Mouse (Mus musculus) forebrain, postnatal 0 days (tissue): ENCODE measurements around the gene Pard6b. TPM values are rescaled to one million over a fixed set of nuclear protein-coding genes. Genes with fewer than 3 reads are reported as not detected.
"Not testable (repeated sequence)": the region's sequence is repeated elsewhere in the genome, so short reads cannot be mapped to it uniquely, and the experiment has no call there.

ENCODE experiments used
- ATAC-seq: fragments of 200-750 bp; cut with Nextera tagmentation; 2 replicates; pipeline ENCODE4 v1.8.0; 2017; ENCODE audit warnings: mild to moderate bottlenecking, moderate library complexity
- DNase-seq: peaks from one replicate; pipeline ENCODE4 v3.0.0-alpha.2; 2015
- H3K27ac ChIP-seq: fragments of 300-500 bp; sonication (generic); 2 replicates; pipeline ENCODE4 v1.5.1; 2014; ENCODE audit warnings: low read depth, mild to moderate bottlenecking, antibody characterized with exemption, low read length, moderate library complexity, mixed read lengths
- H3K27me3 ChIP-seq: fragments of 300-500 bp; sonication (generic); 2 replicates; pipeline ENCODE4 v1.6.1; 2014; ENCODE audit warnings: mild to moderate bottlenecking, low read length, mixed read lengths; ENCODE audit not compliant: insufficient read depth
- H3K36me3 ChIP-seq: fragments of 300-500 bp; sonication (generic); 2 replicates; pipeline ENCODE4 v1.6.1; 2014; ENCODE audit warnings: mild to moderate bottlenecking, moderate library complexity; ENCODE audit not compliant: insufficient read depth
- H3K4me1 ChIP-seq: fragments of 300-500 bp; sonication (generic); 2 replicates; pipeline ENCODE4 v1.6.1; 2014; ENCODE audit warnings: antibody characterized with exemption; ENCODE audit not compliant: insufficient read depth
- H3K4me2 ChIP-seq: fragments of 300-500 bp; sonication (generic); 2 replicates; pipeline ENCODE4 v1.6.1; 2014; ENCODE audit warnings: low read depth, mild to moderate bottlenecking, moderate library complexity
- H3K4me3 ChIP-seq: fragments of 300-500 bp; sonication (generic); 2 replicates; pipeline ENCODE4 v1.5.1; 2014; ENCODE audit warnings: low read depth, low read length, mixed read lengths
- H3K9ac ChIP-seq: fragments of 300-500 bp; sonication (generic); 2 replicates; pipeline ENCODE4 v1.6.1; 2014; ENCODE audit warnings: mild to moderate bottlenecking
- H3K9me3 ChIP-seq: fragments of 300-500 bp; sonication (generic); 2 replicates; pipeline ENCODE4 v1.6.1; 2016; ENCODE audit warnings: low read length
- CTCF ChIP-seq: sonication (generic); IDR thresholded peaks from 2 replicates; pipeline ENCODE4 v1.5.1; 2016; ENCODE audit warnings: antibody characterized with exemption, control low read depth, low read depth
- WGBS: fragments of 180-500 bp; shearing (Covaris S2); extraction: QIAGEN DNeasy Blood & Tissue Kit; methylation state at CpG from one replicate; pipeline ENCODE4 v1.1.7; 2014; 5-methylcytosine and 5-hydroxymethylcytosine counted together
- polyA plus RNA-seq: library from polyadenylated mRNA; unstranded; fragments of >200 nt; fragmentation: Nextera tagmentation; extraction: Ambion mirVana; gene quantifications from 2 replicates; pipeline ENCODE4 v1.2.1, GENCODE M21; 2015
- total RNA-seq: library from RNA; depleted of rRNA; stranded (reverse); fragments of >200 nt; gene quantifications from 2 replicates; pipeline ENCODE4 v1.2.3, GENCODE M21; 2014

The Pard6b gene
- total and polyA plus RNA-seq, 2 experiments from 2014 or later: 4.1 to 5.3 TPM

GRCm38 (mm10) chr2:168052156-168052555, 28.6 kb upstream of the Pard6b start:
- DNase-seq: no peak
- Histone ChIP-seq H3K9me3 (no peaks in the 10 kb centered on the region), H3K4me1 (peaks cover 6% of the 10 kb centered on the region; the same call in 1 of the 2 replicates), H3K27me3 (peaks cover 32% of the 10 kb centered on the region), H3K36me3 (no peaks in the 10 kb centered on the region), H3K4me3 (no peak overlapping the region), H3K4me2 (no peak overlapping the region), H3K27ac (no peak overlapping the region), H3K9ac (no peak overlapping the region)
- no peak for ATAC-seq
- TF ChIP-seq CTCF: no peak
- WGBS: 87% methylated on average over 1 of the region's 1 CpGs

DNA sequence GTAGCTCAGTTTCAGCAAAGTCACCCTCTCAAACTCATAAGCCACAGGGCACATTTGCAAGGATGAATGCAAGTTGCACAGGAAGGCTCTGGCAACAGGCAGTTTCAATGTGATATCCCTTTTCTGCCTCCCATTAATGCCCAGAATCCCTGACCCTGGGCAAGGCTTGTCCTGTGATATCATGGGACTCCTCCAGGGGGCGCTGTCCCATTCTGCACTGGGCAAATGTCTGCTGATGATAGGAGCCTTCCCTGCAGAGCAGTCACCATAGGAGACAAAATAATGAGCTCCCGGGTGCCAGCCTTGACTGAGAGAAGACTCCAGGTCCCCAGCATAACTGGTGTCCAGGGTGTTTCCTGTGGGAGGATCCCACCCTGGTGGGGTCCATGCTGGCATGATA, 28.1 kb upstream of the Pard6b start:
- no peak overlapping the region for H3K9ac ChIP-seq
- TF ChIP-seq CTCF: peak; percentile 62
- WGBS: 13% methylated on average over 2 of the region's 2 CpGs

GRCm38 (mm10) chr2:168054142-168054541, 26.7 kb upstream of the Pard6b start:
- H3K9ac ChIP-seq: no peak overlapping the region
- TF ChIP-seq CTCF: no peak
- DNase-seq: no peak
- no peak overlapping the region for H3K4me2 ChIP-seq
- H3K4me3 ChIP-seq: no peak overlapping the region
- WGBS: 89% methylated on average over 11 of the region's 11 CpGs
- H3K27ac ChIP-seq: no peak overlapping the region
- ATAC-seq: no peak
- H3K27me3 ChIP-seq: peaks cover 27% of the 10 kb centered on the region
- peaks cover 6% of the 10 kb centered on the region; the same call in 1 of the 2 replicates for H3K4me1 ChIP-seq
- no peaks in the 10 kb centered on the region for H3K9me3 ChIP-seq
- H3K36me3 ChIP-seq: no peaks in the 10 kb centered on the region

More for the DNA sequence above, 28.1 kb upstream of the Pard6b start:
- Histone ChIP-seq H3K27me3 (peaks cover 32% of the 10 kb centered on the region), H3K4me1 (peaks cover 6% of the 10 kb centered on the region; the same call in 1 of the 2 replicates), H3K4me2 (no peak overlapping the region), H3K27ac (no peak overlapping the region), H3K9me3 (no peaks in the 10 kb centered on the region), H3K4me3 (no peak overlapping the region), H3K36me3 (no peaks in the 10 kb centered on the region)
- ATAC-seq (no peak), DNase-seq (no peak)

DNA sequence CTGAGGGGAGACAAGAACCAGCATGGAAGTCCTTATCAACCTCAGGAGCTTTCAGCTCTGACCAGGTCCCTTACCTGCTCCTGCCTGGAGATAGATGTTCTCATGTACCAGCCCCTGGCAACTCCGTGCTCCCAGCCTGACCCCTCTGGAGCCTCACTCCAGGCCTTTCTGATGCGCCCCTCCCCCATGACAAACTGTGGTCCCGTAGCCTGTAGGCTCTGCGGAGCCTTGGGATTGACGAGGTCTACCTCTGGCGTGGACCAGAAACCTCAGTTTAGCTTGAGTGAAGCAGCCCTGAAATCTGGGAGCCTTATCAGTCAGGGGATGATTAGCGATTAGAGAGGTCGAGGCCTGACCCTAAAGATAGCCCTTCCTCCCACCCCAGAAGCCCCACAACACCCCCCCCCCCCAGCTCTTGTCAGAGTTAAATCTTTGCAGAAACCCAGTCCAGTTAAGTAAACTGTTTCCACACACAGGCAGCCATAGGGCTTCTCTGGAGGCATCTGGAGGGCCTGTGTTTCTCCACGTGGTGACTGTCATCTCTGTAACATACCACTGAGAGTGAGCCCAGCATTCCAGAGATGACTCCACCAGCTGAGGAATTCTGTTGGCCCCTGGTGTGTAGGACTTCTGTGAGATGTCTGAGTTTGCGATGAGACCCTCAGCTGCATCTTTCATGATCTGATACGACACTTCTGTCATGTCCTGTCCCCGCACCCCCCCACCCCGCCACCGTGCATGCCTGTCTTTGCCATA, 24.7 kb upstream of the Pard6b start:
- WGBS: 53% methylated on average over 14 of the region's 14 CpGs
- no peak for TF ChIP-seq CTCF
- Histone ChIP-seq H3K27ac (no peak overlapping the region), H3K36me3 (no peaks in the 10 kb centered on the region), H3K4me3 (no peak overlapping the region), H3K4me1 (no peaks in the 10 kb centered on the region), H3K9me3 (no peaks in the 10 kb centered on the region), H3K4me2 (no peak overlapping the region), H3K27me3 (0 out of 2 replicates have a peak, but pooled peaks cover 10% of the 10 kb centered on the region), H3K9ac (no peak overlapping the region)
- DNase-seq (no peak), ATAC-seq (no peak)

GRCm38 (mm10) chr2:168056666-168056933, 24.2 kb upstream of the Pard6b start:
- no peak overlapping the region for H3K27ac ChIP-seq
- H3K4me2 ChIP-seq: no peak overlapping the region
- H3K9me3 ChIP-seq: no peaks in the 10 kb centered on the region
- DNase-seq: no peak
- ATAC-seq: no peak
- no peak for TF ChIP-seq CTCF
- no peaks in the 10 kb centered on the region for H3K4me1 ChIP-seq
- no peaks in the 10 kb centered on the region for H3K36me3 ChIP-seq
- 62% methylated on average over 8 of the region's 8 CpGs for WGBS
- H3K9ac ChIP-seq: no peak overlapping the region
- no peak overlapping the region for H3K4me3 ChIP-seq
- H3K27me3 ChIP-seq: 0 out of 2 replicates have a peak, but pooled peaks cover 5% of the 10 kb centered on the region

DNA sequence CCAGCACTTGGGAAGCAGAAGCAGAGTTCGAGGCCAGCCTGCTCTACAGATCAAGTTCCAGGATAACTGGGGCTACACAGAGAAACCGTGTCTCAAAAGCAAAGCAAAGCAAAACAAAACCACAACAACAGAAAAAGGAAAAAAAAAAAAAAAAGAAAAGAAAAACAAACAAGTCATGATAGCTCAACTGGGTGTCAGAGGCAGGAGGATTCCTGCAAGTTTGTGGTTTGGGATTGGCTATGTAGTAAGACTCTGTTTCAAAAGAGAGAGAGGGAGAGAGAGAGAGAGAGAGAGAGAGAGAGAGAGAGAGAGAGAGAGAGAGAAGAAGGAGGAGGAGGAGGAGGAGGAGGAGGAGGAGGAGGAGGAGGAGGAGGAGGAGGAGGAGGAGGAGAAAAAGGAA, 22.9 kb upstream of the Pard6b start:
- ATAC-seq, H3K27me3 ChIP-seq, H3K9ac ChIP-seq, H3K4me3 ChIP-seq, H3K9me3 ChIP-seq, DNase-seq, H3K36me3 ChIP-seq, H3K27ac ChIP-seq, H3K4me2 ChIP-seq, H3K4me1 ChIP-seq: not testable (repeated sequence)
- 62% methylated on average over 2 of the region's 2 CpGs for WGBS

GRCm38 (mm10) chr2:168058488-168059199, 22.2 kb upstream of the Pard6b start:
- ATAC-seq: no peak
- WGBS: 27% methylated on average over 13 of the region's 13 CpGs
- Histone ChIP-seq H3K4me2 (no peak overlapping the region), H3K4me3 (no peak overlapping the region), H3K4me1 (no peaks in the 10 kb centered on the region), H3K27me3 (no peaks in the 10 kb centered on the region), H3K9ac (no peak overlapping the region), H3K36me3 (no peaks in the 10 kb centered on the region), H3K9me3 (no peaks in the 10 kb centered on the region), H3K27ac (no peak overlapping the region)
- no peak for TF ChIP-seq CTCF
- DNase-seq: no peak
